Mouse (Mus musculus) CD4-positive, CD25-positive, alpha-beta regulatory T cell, adult 2 months (primary cell): ENCODE data around the gene Vnn3.

Experiments
- DNase-seq: peaks from one replicate; pipeline ENCODE4 v3.0.0-alpha.2; 2012; ENCODE audit warnings: low read depth, low spot score

The Vnn3 gene

DNA sequence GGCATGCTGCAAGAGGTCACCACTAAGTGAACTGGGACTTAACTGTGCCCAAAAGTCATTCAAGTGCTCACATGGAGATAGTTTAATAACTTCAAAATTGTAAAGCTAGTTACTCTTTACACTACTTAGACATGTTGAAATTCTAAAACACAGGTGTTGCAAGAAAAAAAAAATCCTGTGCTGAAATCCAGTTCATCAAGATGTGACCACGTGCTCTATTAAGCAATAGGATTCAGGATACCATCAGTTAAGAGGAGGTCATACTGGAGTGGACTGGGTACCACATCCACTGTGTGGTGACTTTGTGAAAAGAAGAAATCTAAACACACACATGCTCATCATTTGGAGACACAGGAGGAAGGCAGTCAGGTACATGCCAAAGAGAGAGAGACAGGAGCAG lies 41.7 kb downstream of the Vnn3 start:
- DNase-seq = no peak

DNA sequence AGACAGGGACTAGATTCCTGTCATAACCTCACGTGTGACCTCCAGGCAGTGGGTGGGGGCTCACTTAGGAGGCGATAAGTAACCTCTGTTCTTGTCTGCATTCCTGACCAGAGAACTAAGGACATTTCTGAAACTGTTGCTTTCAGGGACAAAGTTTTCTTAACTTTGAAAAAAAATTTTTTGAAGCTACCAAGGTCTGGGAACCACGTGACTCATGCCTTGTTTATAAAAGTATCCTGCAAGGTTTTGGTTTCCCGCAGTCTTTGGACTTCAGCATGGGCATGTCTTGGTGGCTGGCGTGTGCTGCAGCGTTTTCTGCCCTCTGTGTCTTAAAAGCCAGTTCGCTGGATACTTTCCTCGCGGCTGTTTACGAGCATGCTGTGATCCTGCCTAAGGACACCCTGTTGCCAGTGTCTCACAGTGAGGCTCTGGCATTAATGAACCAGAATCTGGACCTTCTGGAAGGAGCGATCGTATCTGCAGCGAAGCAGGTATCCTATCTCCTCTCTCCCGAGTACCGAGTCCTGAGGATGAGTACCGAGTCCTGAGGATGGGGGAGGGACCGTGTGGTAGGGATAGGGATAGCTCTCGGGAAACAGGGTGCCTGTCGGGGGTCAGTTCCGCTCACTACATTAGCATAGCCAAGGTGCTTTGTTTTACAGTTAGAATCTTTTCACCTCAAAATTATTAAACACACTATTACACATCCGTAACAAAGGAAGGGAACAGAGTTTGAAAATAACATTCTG lies 43.5 kb downstream of the Vnn3 start, which contains the start of gene Vnn1:
TSS of gene Vnn1 (plus strand) at position 88 of the 749 bp plus-strand sequence.
- DNase-seq = no peak

DNA sequence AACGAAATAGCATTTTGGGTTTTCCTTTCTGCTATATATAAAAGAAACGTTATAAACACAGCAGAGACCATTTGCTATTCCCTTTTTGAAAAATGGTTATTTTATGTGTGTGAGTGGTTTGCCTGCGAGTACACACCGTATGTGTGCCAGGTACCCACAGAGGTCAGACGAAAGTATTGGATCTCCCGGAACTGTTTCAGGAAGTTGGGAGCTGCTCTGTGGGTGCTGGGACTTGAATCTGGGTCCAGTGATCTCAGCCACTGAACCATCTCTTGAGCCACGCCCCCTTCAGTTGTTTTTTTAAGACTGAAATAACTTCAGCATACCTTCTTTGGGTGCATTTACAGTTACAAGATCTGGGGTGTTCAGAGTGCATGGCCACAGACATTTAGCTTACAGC lies 44.1 kb downstream of the Vnn3 start:
- DNase-seq = no peak

DNA sequence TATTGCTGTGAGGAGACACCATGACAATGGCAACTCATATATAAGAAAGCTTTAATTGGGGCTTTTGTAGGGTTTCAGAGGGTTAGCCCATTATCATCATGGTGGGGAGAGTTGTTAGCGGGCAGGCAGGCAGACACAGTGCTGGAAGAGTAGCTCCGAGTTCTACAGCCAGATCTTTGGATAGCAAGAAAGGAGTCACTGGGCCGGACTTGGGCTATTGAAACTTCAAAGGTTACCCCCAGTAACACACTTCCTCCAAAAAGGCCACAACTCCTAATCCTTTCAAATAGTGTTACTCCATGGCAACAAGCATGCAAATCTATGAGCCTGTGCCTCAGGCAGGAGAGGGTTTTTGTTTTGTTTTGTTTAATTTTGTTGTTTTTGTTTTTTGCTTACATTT lies 49.9 kb downstream of the Vnn3 start:
- no peak for DNase-seq

DNA sequence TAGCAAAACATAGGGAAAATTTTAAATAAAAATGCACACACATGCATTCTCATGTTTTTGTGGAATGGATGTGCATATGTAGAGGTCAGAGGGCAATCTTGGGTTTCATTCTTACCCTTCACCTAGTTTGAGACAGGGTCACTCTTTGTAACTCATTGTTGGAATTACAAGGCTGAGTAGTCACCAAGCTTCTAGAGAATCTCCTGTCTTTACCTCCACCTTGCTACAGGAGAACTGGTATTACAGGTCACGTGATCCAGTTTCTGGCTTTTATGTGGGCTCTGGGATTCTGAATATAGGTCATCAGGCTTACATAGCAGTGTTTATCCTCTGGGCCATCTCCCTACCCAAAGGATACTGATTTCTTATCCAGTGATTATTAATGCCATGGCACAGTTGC lies 54.4 kb downstream of the Vnn3 start:
- no peak for DNase-seq
